ENCODE assay signal across 33 mouse cellular contexts in genomic region chr13:41008946-41009345, GRCm38 (mm10). TPM values are rescaled to one million over a fixed set of nuclear protein-coding genes. Genes with fewer than 3 reads are reported as not detected.
DNase-seq lines count a peak whose midpoint lies in the region; ATAC-seq and TF ChIP-seq lines count a peak whose summit lies in the region.
"Had no signal": no experiment of that assay in that cellular context is flagged by ENCODE, and none has a peak within 500 bp of the region (broad histone marks: within the 10 kb centered on the region; RNA-seq: fewer than 3 reads in every experiment).

No protein-coding gene starts in this region.

- no peak overlapping the region for H3K4me2 ChIP-seq in lung, embryonic 14.5 days
- H3K4me2 ChIP-seq: embryonic facial prominence, embryonic 12.5 days; forebrain, embryonic 15.5 days; heart, embryonic 13.5 days; hindbrain, embryonic 15.5 days; kidney, embryonic 15.5 days; neural tube, embryonic 12.5 days had no signal

- no peak for TF ChIP-seq CTCF in kidney, adult 2 months (conservative IDR thresholded peaks at IDR 0.05; ENCODE audit: insufficient read depth, insufficient read length, low read depth, low read length)
- no peak for TF ChIP-seq CTCF in lung, embryonic 14.5 days (IDR thresholded peaks at IDR 0.05; ENCODE audit: low read depth)

- H3K9me3 ChIP-seq in lung, embryonic 14.5 days (ENCODE audit: low read depth, low read length) = no peaks in the 10 kb centered on the region
- H3K9me3 ChIP-seq: embryonic facial prominence, embryonic 12.5 days; forebrain, embryonic 15.5 days; G1E; heart, embryonic 13.5 days; hindbrain, embryonic 15.5 days; kidney, embryonic 15.5 days; midbrain, embryonic 10.5 days; neural tube, embryonic 12.5 days had no signal

- peak; percentile 29 for DNase-seq in kidney, adult 2 months
- no peak for DNase-seq in kidney, adult 18-20 months
- DNase-seq in lung, embryonic 14.5 days = peak; percentile 6
- no peak for DNase-seq in lung, postnatal 36 days
- DNase-seq in NIH3T3 (ENCODE audit: low read depth) (peak; percentile 19), MN1 (ENCODE audit: low spot score) (no peak)
- no peak for DNase-seq in layer of hippocampus, adult 9-10 months (ENCODE audit: low spot score)
- DNase-seq: adrenal gland, postnatal 10 days; cerebellum, adult 8-10 months; cerebellum, postnatal 36 days; embryo, embryonic 11 days; gastrocnemius, adult 2 months; gastrocnemius, postnatal 36 days; heart, postnatal 10 days; left cerebral cortex, postnatal 4 days; lung, adult 18-20 months; lung, postnatal 10 days; right cerebral cortex, adult 18-20 months; spleen, adult 18-20 months; thymus, postnatal 14 days had no signal

- H3K9ac ChIP-seq in lung, embryonic 14.5 days = no peak overlapping the region
- H3K9ac ChIP-seq: embryonic facial prominence, embryonic 12.5 days; forebrain, embryonic 15.5 days; heart, embryonic 13.5 days; hindbrain, embryonic 15.5 days; kidney, embryonic 15.5 days; neural tube, embryonic 12.5 days had no signal

- no peak overlapping the region for H3K4me3 ChIP-seq in kidney, adult 2 months (ENCODE audit: insufficient read depth, low read depth, low read length)
- no peak overlapping the region for H3K4me3 ChIP-seq in lung, embryonic 14.5 days (ENCODE audit: low read depth, low read length)
- H3K4me3 ChIP-seq: embryonic facial prominence, embryonic 12.5 days; forebrain, embryonic 15.5 days; gastrocnemius, adult 2 months; heart, embryonic 13.5 days; hindbrain, embryonic 15.5 days; kidney, embryonic 15.5 days; layer of hippocampus, adult 2 months; midbrain, embryonic 10.5 days; myocyte; neural tube, embryonic 12.5 days had no signal

- no peak overlapping the region for H3K27ac ChIP-seq in kidney, adult 2 months (ENCODE audit: insufficient read depth, low read depth, low read length)
- no peak overlapping the region for H3K27ac ChIP-seq in lung, embryonic 14.5 days (ENCODE audit: low read depth)
- H3K27ac ChIP-seq: embryonic facial prominence, embryonic 12.5 days; forebrain, embryonic 15.5 days; gastrocnemius, adult 2 months; heart, embryonic 13.5 days; hindbrain, embryonic 15.5 days; kidney, embryonic 15.5 days; layer of hippocampus, adult 2 months; midbrain, embryonic 10.5 days; neural tube, embryonic 12.5 days had no signal

- ATAC-seq in lung, embryonic 14.5 days (ENCODE audit: insufficient read depth) = no peak
- 0 out of 2 replicates have a peak, but pooled peaks have one; percentile 29 for ATAC-seq in megakaryocyte progenitor cell, adult 5-6 weeks (replicated peaks; ENCODE audit: poor library complexity)
- ATAC-seq: CD4-positive, CD25-positive, alpha-beta regulatory T cell, adult 4 months; forebrain, embryonic 15.5 days; midbrain, embryonic 16.5 days had no signal

- peaks cover 14% of the 10 kb centered on the region for H3K36me3 ChIP-seq in kidney, adult 2 months (ENCODE audit: control insufficient read depth, insufficient read depth, low read length)
- peaks cover 91% of the 10 kb centered on the region for H3K36me3 ChIP-seq in lung, embryonic 14.5 days (ENCODE audit: insufficient read depth)

- no peaks in the 10 kb centered on the region; the same call in 1 of the 2 replicates for H3K4me1 ChIP-seq in kidney, adult 2 months (ENCODE audit: control insufficient read depth, insufficient read depth, low read length)
- no peaks in the 10 kb centered on the region for H3K4me1 ChIP-seq in lung, embryonic 14.5 days (ENCODE audit: insufficient read depth)
- H3K4me1 ChIP-seq: embryonic facial prominence, embryonic 12.5 days; forebrain, embryonic 15.5 days; heart, embryonic 13.5 days; hindbrain, embryonic 15.5 days; kidney, embryonic 15.5 days; midbrain, embryonic 10.5 days; neural tube, embryonic 12.5 days had no signal

- H3K27me3 ChIP-seq in kidney, adult 2 months (replicated peaks; ENCODE audit: control insufficient read depth, insufficient read depth, low read length) = no peaks in the 10 kb centered on the region
- no peaks in the 10 kb centered on the region for H3K27me3 ChIP-seq in lung, embryonic 14.5 days (ENCODE audit: insufficient read depth, low read length)
- H3K27me3 ChIP-seq: embryonic facial prominence, embryonic 12.5 days; forebrain, embryonic 15.5 days; heart, embryonic 13.5 days; hindbrain, embryonic 15.5 days; kidney, embryonic 15.5 days; neural tube, embryonic 12.5 days had no signal

- 76% methylated on average over 8 of the region's 8 CpGs for WGBS in kidney, adult 2 months
- WGBS in lung, embryonic 14.5 days = 82% methylated on average over 8 of the region's 8 CpGs

- no peak for TF ChIP-seq POLR2A in kidney, adult 2 months (IDR thresholded peaks at IDR 0.05; ENCODE audit: low read depth, low read length)

RNA-seq across cellular contexts. Expression of gene Tmem14c, which starts 7.1 kb away (rescaled TPM):
- 132 and 175 TPM in 2 replicates for polyA plus RNA-seq in kidney, adult 2 months (2012; rRNA removed)
- polyA plus RNA-seq in lung, embryonic 14.5 days (2014; fragmentation: Nextera tagmentation; extraction: Ambion mirVana) = 224 and 229 TPM in 2 replicates
- 206 and 216 TPM in 2 replicates for total RNA-seq in megakaryocyte progenitor cell, adult 5-6 weeks (2015)
- total RNA-seq in megakaryocyte progenitor cell, adult 5-6 weeks (2017) = 109 and 136 TPM in 2 replicates

RNA-seq across cellular contexts. Expression of gene Pak1ip1, which starts 8.1 kb away (rescaled TPM):
- 32.0 and 33.9 TPM in 2 replicates for polyA plus RNA-seq in kidney, adult 2 months (2012; rRNA removed)
- polyA plus RNA-seq in lung, embryonic 14.5 days (2014; fragmentation: Nextera tagmentation; extraction: Ambion mirVana) = 59.6 and 62.4 TPM in 2 replicates
- 53.8 and 66.7 TPM in 2 replicates for total RNA-seq in megakaryocyte progenitor cell, adult 5-6 weeks (2015)
- total RNA-seq in megakaryocyte progenitor cell, adult 5-6 weeks (2017) = 108 and 112 TPM in 2 replicates

Comparison
In these comparisons a context has a peak if more than half of its experiments do, and no peak if none do; other contexts are left out.
1. DNase-seq: peak in kidney, adult 2 months (single experiment), lung, embryonic 14.5 days (single experiment) and NIH3T3 (single experiment); none in kidney, adult 18-20 months (single experiment), lung, postnatal 36 days (single experiment), MN1 (single experiment) and layer of hippocampus, adult 9-10 months (single experiment).